Mouse (Mus musculus) limb, embryonic 14.5 days (tissue): ENCODE data around the gene Zkscan17. TPM values are rescaled to one million over a fixed set of nuclear protein-coding genes. Genes with fewer than 3 reads are reported as not detected.

ENCODE experiments used
- ATAC-seq: fragments of 200-750 bp; cut with Nextera tagmentation; 2 replicates; pipeline ENCODE4 v1.8.0; 2017; ENCODE audit warnings: low read depth, moderate number of reproducible peaks, moderate TSS enrichment; ENCODE audit not compliant: low FRiP score
- DNase-seq: peaks from one replicate; pipeline ENCODE4 v3.0.0-alpha.2; 2015; ENCODE audit warnings: low spot score
- H3K27ac ChIP-seq: fragments of 300-500 bp; sonication (generic); replicated peaks from 2 replicates; pipeline ENCODE4 v1.5.1; 2014; ENCODE audit warnings: low read depth, mild to moderate bottlenecking, low read length, moderate library complexity, mixed read lengths
- H3K27me3 ChIP-seq: fragments of 300-500 bp; sonication (generic); 2 replicates; pipeline ENCODE4 v1.6.1; 2014; ENCODE audit warnings: low read length, mixed read lengths; ENCODE audit not compliant: control insufficient read depth, insufficient read depth
- H3K36me3 ChIP-seq: fragments of 300-500 bp; sonication (generic); 2 replicates; pipeline ENCODE4 v1.6.1; 2014; ENCODE audit warnings: mild to moderate bottlenecking, low read length, moderate library complexity, mixed read lengths; ENCODE audit not compliant: control insufficient read depth, insufficient read depth
- H3K4me1 ChIP-seq: fragments of 300-500 bp; sonication (generic); 2 replicates; pipeline ENCODE4 v1.6.1; 2014; ENCODE audit warnings: antibody characterized with exemption, low read length, mixed read lengths; ENCODE audit not compliant: control insufficient read depth, insufficient read depth
- H3K4me2 ChIP-seq: fragments of 300-500 bp; sonication (generic); replicated peaks from 2 replicates; pipeline ENCODE4 v1.6.1; 2014; ENCODE audit warnings: low read depth, mild to moderate bottlenecking, low read length, moderate library complexity; ENCODE audit not compliant: severe bottlenecking
- H3K4me3 ChIP-seq: fragments of 300-500 bp; sonication (generic); replicated peaks from 2 replicates; pipeline ENCODE4 v1.5.1; 2014; ENCODE audit warnings: low read length
- H3K9ac ChIP-seq: fragments of 300-500 bp; sonication (generic); 2 replicates; pipeline ENCODE4 v1.6.1; 2014; ENCODE audit warnings: mild to moderate bottlenecking, low read depth, low read length, moderate library complexity; ENCODE audit not compliant: severe bottlenecking
- H3K9me3 ChIP-seq: fragments of 300-500 bp; sonication (generic); 2 replicates; pipeline ENCODE4 v1.6.1; 2016; ENCODE audit warnings: low read length; ENCODE audit not compliant: control insufficient read depth
- POLR2A ChIP-seq: fragments of 200-500 bp; IDR thresholded peaks from 2 replicates; pipeline ENCODE4 v1.8.0; 2012; ENCODE audit warnings: inconsistent platforms, mild to moderate bottlenecking, moderate library complexity, borderline replicate concordance; ENCODE audit not compliant: insufficient read depth, insufficient read length; ENCODE audit errors: extremely low read depth
- WGBS: fragments of 180-500 bp; shearing (Covaris S2); extraction: QIAGEN DNeasy Blood & Tissue Kit; methylation state at CpG from one replicate; pipeline ENCODE4 v1.1.7; 2014; 5-methylcytosine and 5-hydroxymethylcytosine counted together
- polyA plus RNA-seq, 2 experiments: library from polyadenylated mRNA; depleted of rRNA in 1 of 2; stranded (reverse) in 1 of 2; unstranded in 1 of 2; fragments of >200 nt; fragmentation: Nextera tagmentation in 1 of 2; extraction: Ambion mirVana in 1 of 2; gene quantifications; 2 replicates each; pipeline versions ENCODE4 v1.2.1 to v1.2.3; 2012 to 2014

The Zkscan17 gene
- polyA plus RNA-seq, 2 experiments: 18.1 to 19.5 TPM

GRCm38 (mm10) chr11:59449741-59450229 lies 76.8 kb downstream of the Zkscan17 start, which contains the start of gene Jmjd4:
Gene Jmjd4, plus strand, starts transcription at chr11:59450045.
- H3K36me3 ChIP-seq: peaks cover 28% of the 10 kb centered on the region
- peak; percentile 92 for DNase-seq
- H3K27ac ChIP-seq: peak within 1 kb of the TSS; percentile 76

GRCm38 (mm10) chr11:59443102-59443501 lies 83.4 kb downstream of the Zkscan17 start:
- no peak for TF ChIP-seq POLR2A
- H3K4me3 ChIP-seq: no peak overlapping the region
- no peak overlapping the region for H3K9ac ChIP-seq
- no peak for ATAC-seq
- H3K27ac ChIP-seq: no peak overlapping the region
- H3K27me3 ChIP-seq: no peaks in the 10 kb centered on the region
- no peak overlapping the region for H3K4me2 ChIP-seq
- H3K4me1 ChIP-seq: no peaks in the 10 kb centered on the region
- DNase-seq: no peak
- H3K9me3 ChIP-seq: no peaks in the 10 kb centered on the region
- H3K36me3 ChIP-seq: peaks cover 18% of the 10 kb centered on the region

More at GRCm38 (mm10) chr11:59449741-59450229, 76.8 kb downstream of the Zkscan17 start, which contains the start of gene Jmjd4:
- peak; percentile 83; the same call in 1 of the 2 replicates for TF ChIP-seq POLR2A
- no peaks in the 10 kb centered on the region for H3K9me3 ChIP-seq
- peaks cover 16% of the 10 kb centered on the region for H3K4me1 ChIP-seq
- H3K9ac ChIP-seq: peak within 1 kb of the TSS; percentile 70
- ATAC-seq: peak; percentile 97
- 0% methylated on average over 31 of the region's 40 CpGs for WGBS
- no peaks in the 10 kb centered on the region for H3K27me3 ChIP-seq
- peak within 1 kb of the TSS; percentile 90 for H3K4me2 ChIP-seq
- peak within 1 kb of the TSS; percentile 75 for H3K4me3 ChIP-seq

GRCm38 (mm10) chr11:59437954-59438353 lies 88.6 kb downstream of the Zkscan17 start:
- no peak for TF ChIP-seq POLR2A
- Histone ChIP-seq H3K4me1 (no peaks in the 10 kb centered on the region), H3K4me2 (no peak overlapping the region), H3K27me3 (no peaks in the 10 kb centered on the region), H3K36me3 (peaks cover 31% of the 10 kb centered on the region), H3K27ac (no peak overlapping the region), H3K4me3 (no peak overlapping the region), H3K9ac (no peak overlapping the region), H3K9me3 (peaks cover 5% of the 10 kb centered on the region)
- WGBS: 94% methylated on average over 12 of the region's 12 CpGs
- ATAC-seq (no peak), DNase-seq (no peak)

Other genes starting within 250 kb of the Zkscan17 start
- 1.2 TPM in 2 replicates for gene Wnt3a, start 236.0 kb downstream of the Zkscan17 start, polyA plus RNA-seq (2012; rRNA removed)
- 1.3 and 1.7 TPM in 2 replicates for gene Wnt3a, start 236.0 kb downstream of the Zkscan17 start, polyA plus RNA-seq (2014; fragmentation: Nextera tagmentation; extraction: Ambion mirVana)
- gene Wnt9a, start 219.8 kb downstream of the Zkscan17 start, polyA plus RNA-seq (2012; rRNA removed): 11.8 and 15.0 TPM in 2 replicates
- gene Wnt9a, start 219.8 kb downstream of the Zkscan17 start, polyA plus RNA-seq (2014; fragmentation: Nextera tagmentation; extraction: Ambion mirVana): 6.2 and 6.8 TPM in 2 replicates
- gene Prss38, start 151.1 kb downstream of the Zkscan17 start, polyA plus RNA-seq (2012; rRNA removed): 0.13 and 0.33 TPM in 2 replicates
- gene Prss38, start 151.1 kb downstream of the Zkscan17 start, polyA plus RNA-seq (2014; fragmentation: Nextera tagmentation; extraction: Ambion mirVana): not detected in 2 replicates
- gene Jmjd4, start 76.7 kb downstream of the Zkscan17 start, polyA plus RNA-seq (2012; rRNA removed): 11.5 and 12.7 TPM in 2 replicates
- gene Jmjd4, start 76.7 kb downstream of the Zkscan17 start, polyA plus RNA-seq (2014; fragmentation: Nextera tagmentation; extraction: Ambion mirVana): 11.7 and 12.6 TPM in 2 replicates
- gene Snap47, start 75.6 kb downstream of the Zkscan17 start, polyA plus RNA-seq (2012; rRNA removed): 88.9 and 94.2 TPM in 2 replicates
- 127 and 139 TPM in 2 replicates for gene Snap47, start 75.6 kb downstream of the Zkscan17 start, polyA plus RNA-seq (2014; fragmentation: Nextera tagmentation; extraction: Ambion mirVana)
- gene Zfp867, start 54.3 kb downstream of the Zkscan17 start, polyA plus RNA-seq (2012; rRNA removed): 4.0 and 4.8 TPM in 2 replicates
- gene Zfp867, start 54.3 kb downstream of the Zkscan17 start, polyA plus RNA-seq (2014; fragmentation: Nextera tagmentation; extraction: Ambion mirVana): 10.7 and 11.7 TPM in 2 replicates
- gene Nlrp3, start 14.8 kb upstream of the Zkscan17 start, polyA plus RNA-seq (2012; rRNA removed): 0.57 and 0.58 TPM in 2 replicates
- 0.48 and 0.65 TPM in 2 replicates for gene Nlrp3, start 14.8 kb upstream of the Zkscan17 start, polyA plus RNA-seq (2014; fragmentation: Nextera tagmentation; extraction: Ambion mirVana)
- gene Olfr222, start 49.5 kb upstream of the Zkscan17 start, polyA plus RNA-seq (2012; rRNA removed): not detected in 2 replicates
- gene Olfr222, start 49.5 kb upstream of the Zkscan17 start, polyA plus RNA-seq (2014; fragmentation: Nextera tagmentation; extraction: Ambion mirVana): not detected in 2 replicates
- gene Olfr223, start 66.5 kb upstream of the Zkscan17 start, polyA plus RNA-seq (2012; rRNA removed): not detected in 2 replicates
- not detected in 2 replicates for gene Olfr223, start 66.5 kb upstream of the Zkscan17 start, polyA plus RNA-seq (2014; fragmentation: Nextera tagmentation; extraction: Ambion mirVana)
- 122 and 128 TPM in 2 replicates for gene Mprip, start 134.6 kb upstream of the Zkscan17 start, polyA plus RNA-seq (2012; rRNA removed)
- gene Mprip, start 134.6 kb upstream of the Zkscan17 start, polyA plus RNA-seq (2014; fragmentation: Nextera tagmentation; extraction: Ambion mirVana): 87.1 and 99.6 TPM in 2 replicates